In the genomic region with DNA sequence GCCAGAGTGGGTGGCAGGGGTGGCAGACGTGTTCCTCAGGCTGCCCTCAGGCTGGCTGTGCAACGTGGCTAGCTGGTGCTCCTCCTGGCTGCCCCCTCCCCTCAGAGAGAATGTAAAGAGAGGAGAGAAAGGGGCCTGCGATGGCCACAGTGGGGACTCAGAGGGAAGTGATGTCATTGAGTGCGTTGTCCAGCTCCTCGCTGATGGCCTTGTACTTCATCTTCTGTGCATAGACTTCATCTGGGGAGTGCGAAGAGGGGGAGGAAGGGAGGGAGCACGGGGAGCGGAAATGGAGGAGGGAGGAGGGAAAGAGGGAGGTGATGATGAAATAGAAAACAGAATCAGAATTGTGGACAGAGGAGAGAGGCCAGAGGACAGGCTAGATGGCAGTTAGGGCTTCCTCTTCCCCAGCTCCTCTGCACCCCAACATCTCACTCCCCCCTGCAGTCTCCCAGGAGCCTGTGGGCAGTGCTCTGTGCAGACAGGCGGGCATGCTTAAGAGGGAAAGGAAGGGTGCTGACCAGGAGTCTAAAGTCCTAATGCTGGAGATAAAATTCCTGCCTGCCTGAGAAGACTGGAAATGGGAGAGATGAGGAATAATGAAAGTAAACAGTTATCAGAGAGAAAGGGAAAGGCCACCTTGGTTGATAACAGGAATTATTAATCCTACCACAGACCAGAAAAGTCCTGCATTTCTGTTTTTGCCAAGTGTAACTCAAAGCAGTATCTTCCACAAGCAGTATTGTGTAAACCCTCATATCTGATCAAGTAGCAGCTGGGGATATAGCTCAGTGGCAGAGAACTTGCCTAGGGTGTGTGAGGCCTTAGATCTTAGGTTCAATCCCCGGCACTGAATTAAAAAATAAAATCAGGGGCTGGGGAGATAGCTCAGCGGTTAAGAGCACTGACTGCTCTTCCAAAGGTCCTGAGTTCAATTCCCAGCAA, we compare ENCODE assay signal across 2 mouse cellular contexts.
A peak's percentile ranks its signal among the peaks of the same experiment; 100 is the strongest.
TF ChIP-seq lines count a peak whose summit lies in the region.

No protein-coding gene starts in this region.

TF ChIP-seq in MEL, 35 proteins besides CTCF, POLR2A, EP300 and RAD21:
- no peak for TF ChIP-seq ZC3H11A (IDR thresholded peaks at IDR 0.05; ENCODE audit: low read depth, low read length)
- peak; percentile 74; the same call in 1 of the 2 replicates for TF ChIP-seq RCOR1 (IDR thresholded peaks at IDR 0.05; ENCODE audit: low read depth, low read length)
- TF ChIP-seq MYC (IDR thresholded peaks at IDR 0.05; ENCODE audit: low read depth, low read length), result no peak
- TF ChIP-seq TBP (IDR thresholded peaks at IDR 0.05; ENCODE audit: low read depth, low read length), result peak; percentile 96
- TF ChIP-seq SIN3A (IDR thresholded peaks at IDR 0.05; ENCODE audit: low read length), result peak; percentile 50
- TF ChIP-seq MXI1 (IDR thresholded peaks at IDR 0.05; ENCODE audit: low read depth, low read length), result 0 out of 2 replicates have a peak, but pooled peaks have one; percentile 14
- no peak for TF ChIP-seq ZKSCAN1 (IDR thresholded peaks at IDR 0.05; ENCODE audit: low read depth, low read length)
- TF ChIP-seq TAL1 (IDR thresholded peaks at IDR 0.05; ENCODE audit: low read length), result no peak
- no peak for TF ChIP-seq BHLHE40 (IDR thresholded peaks at IDR 0.05; ENCODE audit: borderline replicate concordance, low read depth, low read length)
- peak; percentile 82 for TF ChIP-seq ETS1 (IDR thresholded peaks at IDR 0.05; ENCODE audit: low read depth, low read length)
- TF ChIP-seq GATA1 (IDR thresholded peaks at IDR 0.05; ENCODE audit: low read depth, low read length), result peak; percentile 71
TF ChIP-seq in MEL: peak in this region for 6.

TF ChIP-seq in myocyte, 11 proteins besides CTCF, POLR2A, EP300 and RAD21:
- TF ChIP-seq POLR2AphosphoS2 (IDR thresholded peaks at IDR 0.05; ENCODE audit: insufficient read length, low read depth) (peak; percentile 54), E2F4 (IDR thresholded peaks at IDR 0.05; ENCODE audit: insufficient read depth) (no peak)
TF ChIP-seq in myocyte: peak in this region for 1.
